Mouse (Mus musculus) gastrocnemius, postnatal 14 days (tissue): ENCODE results near the gene Chac1. TPM values are rescaled to one million over a fixed set of nuclear protein-coding genes. Genes with fewer than 3 reads are reported as not detected.

ENCODE experiments used
- DNase-seq: peaks from one replicate; pipeline ENCODE4 v3.0.0; 2021; ENCODE audit warnings: mixed read lengths
- intact Hi-C: fragments of 180-260 bp; cut with DNase I; formaldehyde crosslinking; loops from one replicate; pipeline ENCODE4 v1.15.1; 2025; ENCODE audit warnings: low total_unique reads
- long read RNA-seq, 2 experiments: library from polyadenylated mRNA; stranded (forward); transcript quantifications; one replicate each; pipeline ENCODE4 v2.0.0; 2021
- total RNA-seq, 2 experiments: library from RNA; stranded (reverse); gene quantifications; 2 replicates each; pipeline ENCODE4 v1.2.3; 2021

Chac1 gene
- 10 to 100 TPM; 10.5 to 47.4 TPM for total RNA-seq
- long read RNA-seq, experiment 1, transcript Chac1-201 (3 exons, 1,637 nt), result major isoform, 46 of 49 reads
- long read RNA-seq, experiment 1, partial matches to known transcripts, result 3 of 49 reads
- long read RNA-seq, experiment 1, other reads (novel, unspliced or antisense), result 0 of 49 reads
- long read RNA-seq, experiment 2, transcript Chac1-201 (3 exons, 1,637 nt), result major isoform, 59 of 65 reads
- long read RNA-seq, experiment 2, partial matches to known transcripts, result 1 of 65 reads
- long read RNA-seq, experiment 2, other reads (novel, unspliced or antisense), result 5 of 65 reads

GRCm38 (mm10) chr2:119350555-119351486 lies at the start of gene Chac1:
TSS of gene Chac1 (plus strand) at chr2:119351229.
- intact Hi-C loops, result no loop called here
- peak; percentile 88 for DNase-seq

GRCm38 (mm10) chr2:119302876-119303275 lies 48.2 kb upstream of the Chac1 start:
- intact Hi-C loops, result loop anchor here (5.0 kb wide), 1 partner anchor 34 kb away; no protein-coding TSS in a partner anchor
- DNase-seq, result no peak

- DNase-seq, result no peak
- intact Hi-C loops, result loop anchor here (5.0 kb wide), 1 partner anchor 33 kb away; no protein-coding TSS in a partner anchor
Observed at GRCm38 (mm10) chr2:119304391-119304790, 46.6 kb upstream of the Chac1 start.

GRCm38 (mm10) chr2:119304798-119305208 lies 46.2 kb upstream of the Chac1 start:
- intact Hi-C loops, result loop anchor here (5.0 kb wide), 1 partner anchor 32 kb away; no protein-coding TSS in a partner anchor
- no peak for DNase-seq

- DNase-seq, result no peak
- intact Hi-C loops, result no loop called here
Observed at GRCm38 (mm10) chr2:119311544-119311943, 39.5 kb upstream of the Chac1 start.

GRCm38 (mm10) chr2:119312380-119312958 lies 38.6 kb upstream of the Chac1 start:
- intact Hi-C loops, result no loop called here

GRCm38 (mm10) chr2:119313780-119314479 lies 37.1 kb upstream of the Chac1 start:
- intact Hi-C loops, result no loop called here
- DNase-seq, result no peak

More at GRCm38 (mm10) chr2:119312380-119312958, 38.6 kb upstream of the Chac1 start:
- no peak for DNase-seq

GRCm38 (mm10) chr2:119314742-119315310 lies 36.2 kb upstream of the Chac1 start:
- intact Hi-C loops, result no loop called here
- DNase-seq, result no peak

- no peak for DNase-seq
- intact Hi-C loops, result no loop called here
Observed at GRCm38 (mm10) chr2:119318043-119318710, 32.9 kb upstream of the Chac1 start.

- DNase-seq, result no peak
- intact Hi-C loops, result no loop called here
Observed at GRCm38 (mm10) chr2:119320571-119320970, 30.5 kb upstream of the Chac1 start.

GRCm38 (mm10) chr2:119321771-119322586 lies 29.1 kb upstream of the Chac1 start:
- DNase-seq, result no peak
- intact Hi-C loops, result no loop called here

- intact Hi-C loops, result no loop called here
- DNase-seq, result no peak
Observed at GRCm38 (mm10) chr2:119322587-119323300, 28.3 kb upstream of the Chac1 start.

GRCm38 (mm10) chr2:119323866-119324575 lies 27.0 kb upstream of the Chac1 start:
- intact Hi-C loops, result no loop called here
- DNase-seq, result no peak

GRCm38 (mm10) chr2:119324576-119325318 lies 26.3 kb upstream of the Chac1 start:
- intact Hi-C loops, result no loop called here
- no peak for DNase-seq

GRCm38 (mm10) chr2:119325568-119326143 lies 25.4 kb upstream of the Chac1 start, which contains the start of gene Dll4:
TSS of gene Dll4 (plus strand) at chr2:119325784.
- intact Hi-C loops, result no loop called here
- peak; percentile 59 for DNase-seq
